Mouse (Mus musculus) small intestine, adult 2 months (tissue): Measurements from ENCODE around the gene Ppp2r5e. TPM values are rescaled to one million over a fixed set of nuclear protein-coding genes. Genes with fewer than 3 reads are reported as not detected.
A peak's percentile ranks its signal among the peaks of the same experiment; 100 is the strongest.

Experiments used
- H3K27ac ChIP-seq: fragments of 200-500 bp; 2 replicates; pipeline ENCODE4 v1.5.1; 2012; ENCODE audit warnings: low read depth, low read length, control low read depth, inconsistent platforms; ENCODE audit not compliant: insufficient read depth
- H3K27me3 ChIP-seq: fragments of 200-500 bp; 2 replicates; pipeline ENCODE4 v1.6.1; 2012; ENCODE audit warnings: mild to moderate bottlenecking, moderate library complexity, low read length, inconsistent platforms; ENCODE audit not compliant: control insufficient read depth, insufficient read depth
- H3K36me3 ChIP-seq: fragments of 200-500 bp; 2 replicates; pipeline ENCODE4 v1.6.1; 2012; ENCODE audit warnings: mild to moderate bottlenecking, low read length, control low read depth, inconsistent platforms; ENCODE audit not compliant: control insufficient read depth, insufficient read depth
- H3K4me1 ChIP-seq: fragments of 200-500 bp; 2 replicates; pipeline ENCODE4 v1.6.1; 2012; ENCODE audit warnings: low read length, inconsistent platforms, mixed read lengths; ENCODE audit not compliant: control insufficient read depth, insufficient read depth, insufficient read length
- H3K4me3 ChIP-seq: fragments of 200-500 bp; 2 replicates; pipeline ENCODE4 v1.5.1; 2012; ENCODE audit warnings: low read depth, mild to moderate bottlenecking, control low read depth, inconsistent platforms, low read length, moderate library complexity
- CTCF ChIP-seq: fragments of 200-500 bp; IDR thresholded peaks from 2 replicates; pipeline ENCODE4 v1.5.1; 2012; ENCODE audit warnings: low read depth, mild to moderate bottlenecking, control low read depth, inconsistent platforms, low read length, moderate library complexity, mixed read lengths; ENCODE audit not compliant: insufficient replicate concordance, insufficient read length; ENCODE audit errors: extremely low read depth
- POLR2A ChIP-seq: fragments of 200-500 bp; IDR thresholded peaks from 2 replicates; pipeline ENCODE4 v1.6.1; 2012; ENCODE audit warnings: low read depth, mild to moderate bottlenecking, control low read depth, inconsistent platforms, low read length, moderate library complexity
- whole genome bisulfite sequencing: fragments of 180-500 bp; shearing (Covaris S2); methylation state at CpG from one replicate; pipeline ENCODE4 v1.1.7; 2018; 5-methylcytosine and 5-hydroxymethylcytosine counted together
- polyA plus RNA-seq: library from polyadenylated mRNA; depleted of rRNA; stranded (reverse); fragments of >200 nt; gene quantifications from 2 replicates; pipeline ENCODE4 v1.2.3, GENCODE M21; 2012

Ppp2r5e gene
- polyA plus RNA-seq, 1 experiment, result 14.2 TPM

DNA sequence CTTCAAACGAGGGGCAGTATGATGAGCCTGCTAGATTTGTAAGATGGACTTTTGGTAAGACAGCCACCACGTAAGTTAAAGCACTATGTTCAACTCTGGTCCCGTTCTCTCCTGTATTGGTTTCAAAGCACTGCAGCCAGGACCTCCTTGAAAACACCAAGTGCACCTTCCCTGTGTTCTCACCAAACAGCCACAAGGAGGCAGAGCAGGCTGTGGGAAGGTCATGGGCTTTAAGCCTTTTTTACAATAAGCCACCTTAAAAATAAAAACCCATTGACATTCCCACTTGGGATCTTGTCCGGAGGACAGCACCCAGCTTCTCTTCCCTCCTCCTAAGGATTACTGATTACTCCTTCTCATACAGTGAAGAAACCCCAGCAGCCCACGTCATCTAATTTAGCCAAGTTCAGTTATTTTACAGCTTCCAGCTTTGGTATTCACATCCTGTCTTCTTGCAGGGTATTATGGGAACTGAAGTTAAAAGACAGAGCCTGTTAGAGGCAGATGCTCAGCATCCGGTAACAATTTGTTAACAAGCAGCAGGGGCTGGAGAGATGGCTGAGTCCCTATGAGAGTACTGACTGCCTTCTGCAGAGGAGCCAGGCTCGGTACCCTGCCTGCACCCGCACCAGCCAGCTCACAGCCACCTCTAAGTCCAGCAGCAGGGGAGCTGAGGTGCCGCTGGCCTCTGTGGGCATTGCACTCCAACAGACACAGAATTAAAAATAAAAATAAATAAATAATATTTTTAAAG, 131.9 kb downstream of the Ppp2r5e start:
- no peaks in the 10 kb centered on the region; the same call in 1 of the 2 replicates for H3K4me1 ChIP-seq
- H3K27me3 ChIP-seq, result no peaks in the 10 kb centered on the region
- TF ChIP-seq POLR2A (no peak), CTCF (peak; percentile 59; the same call in 1 of the 2 replicates)
- H3K36me3 ChIP-seq, result peaks cover 39% of the 10 kb centered on the region
- WGBS, result 84% methylated on average over 9 of the region's 9 CpGs
- H3K27ac ChIP-seq, result no peak overlapping the region
- no peak overlapping the region for H3K4me3 ChIP-seq

DNA sequence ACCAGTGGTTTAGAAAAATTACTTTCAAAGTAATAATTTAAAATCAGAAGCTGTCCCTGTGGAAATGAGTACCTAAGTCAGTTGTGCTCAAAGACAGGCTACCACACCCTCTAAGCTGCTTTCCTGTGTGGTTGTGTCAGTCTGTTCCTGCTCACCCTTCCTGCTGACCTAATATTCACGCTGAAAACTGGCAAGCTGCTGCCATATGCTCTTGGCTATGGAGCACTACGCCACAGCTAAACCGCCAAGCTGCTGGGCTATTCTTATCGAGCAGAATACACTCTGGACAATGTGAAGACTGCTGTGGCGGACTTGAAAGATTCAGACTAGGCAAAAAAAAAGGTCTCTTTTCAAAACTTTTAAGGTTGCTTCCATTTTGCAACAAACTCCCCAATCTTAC, 135.5 kb downstream of the Ppp2r5e start:
- no peak overlapping the region for H3K4me3 ChIP-seq
- H3K4me1 ChIP-seq, result peaks cover 4% of the 10 kb centered on the region; the same call in 1 of the 2 replicates
- no peak overlapping the region for H3K27ac ChIP-seq
- 86% methylated on average over 5 of the region's 5 CpGs for WGBS
- no peak for TF ChIP-seq CTCF
- TF ChIP-seq POLR2A, result no peak
- no peaks in the 10 kb centered on the region for H3K27me3 ChIP-seq
- peaks cover 47% of the 10 kb centered on the region for H3K36me3 ChIP-seq

DNA sequence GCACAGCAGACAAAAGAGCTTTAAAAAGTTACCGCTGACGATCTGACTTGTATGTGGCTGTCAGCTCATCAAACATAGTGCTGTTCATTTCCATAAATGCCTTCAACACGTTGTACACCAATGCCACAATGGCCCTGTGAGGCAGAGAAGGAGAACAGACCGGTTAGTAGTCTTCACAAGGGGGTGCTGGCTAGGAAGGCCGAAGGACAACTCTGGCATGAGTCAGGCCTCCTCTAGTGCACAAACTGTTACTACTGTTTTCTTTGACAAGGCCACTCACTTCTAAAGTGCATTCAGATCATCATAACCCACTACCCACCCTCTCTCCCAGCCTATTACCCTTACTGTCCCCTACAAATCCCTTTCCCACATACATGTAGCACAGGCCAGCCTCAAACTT, 136.4 kb downstream of the Ppp2r5e start:
- TF ChIP-seq CTCF, result no peak
- TF ChIP-seq POLR2A, result no peak
- H3K4me3 ChIP-seq, result no peak overlapping the region
- no peaks in the 10 kb centered on the region for H3K27me3 ChIP-seq
- H3K27ac ChIP-seq, result no peak overlapping the region
- peaks cover 45% of the 10 kb centered on the region for H3K36me3 ChIP-seq
- 88% methylated on average over 5 of the region's 5 CpGs for WGBS
- peaks cover 4% of the 10 kb centered on the region; the same call in 1 of the 2 replicates for H3K4me1 ChIP-seq

DNA sequence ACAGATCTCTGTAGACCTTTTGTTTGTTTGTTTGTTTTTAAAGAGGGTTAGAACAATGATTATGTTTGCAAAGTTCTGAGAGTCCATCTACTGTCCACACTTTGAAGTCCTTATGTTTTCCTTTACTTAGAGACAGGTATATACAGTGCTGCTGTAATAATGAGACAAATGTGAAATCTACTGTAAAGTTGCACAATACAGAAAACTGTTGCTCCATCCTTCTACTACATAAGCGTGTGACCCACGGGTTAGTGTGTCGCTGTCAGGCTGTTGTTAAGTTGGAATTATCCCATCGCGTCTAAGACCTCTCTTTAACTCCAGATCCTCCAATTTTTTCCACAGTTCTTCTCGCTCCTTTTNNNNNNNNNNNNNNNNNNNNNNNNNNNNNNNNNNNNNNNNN, 142.6 kb downstream of the Ppp2r5e start:
- no peaks in the 10 kb centered on the region for H3K27me3 ChIP-seq
- peaks cover 2% of the 10 kb centered on the region; the same call in 1 of the 2 replicates for H3K4me1 ChIP-seq
- H3K36me3 ChIP-seq, result peaks cover 29% of the 10 kb centered on the region
- WGBS, result 90% methylated on average over 6 of the region's 6 CpGs
- H3K4me3 ChIP-seq, result no peak overlapping the region
- TF ChIP-seq POLR2A (no peak), CTCF (no peak)
- H3K27ac ChIP-seq, result no peak overlapping the region

DNA sequence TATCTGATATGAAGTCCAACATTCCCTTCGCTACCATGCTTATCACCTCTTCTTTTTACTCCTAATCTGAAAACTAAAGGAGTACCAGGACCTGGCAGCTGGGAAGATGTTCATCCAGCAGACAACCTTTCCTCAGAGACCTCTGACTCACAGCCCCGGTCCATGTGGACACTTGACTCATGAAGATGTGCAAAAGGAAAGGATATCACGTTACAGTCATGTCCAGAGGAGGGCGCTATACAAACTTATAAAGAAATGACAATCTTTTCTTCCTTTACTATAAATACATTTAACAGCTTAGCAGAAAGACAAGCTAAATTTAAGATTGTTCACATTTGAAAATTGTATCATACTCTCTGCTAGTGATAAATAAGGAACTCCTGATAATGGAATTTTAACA, 143.0 kb downstream of the Ppp2r5e start:
- H3K36me3 ChIP-seq, result peaks cover 29% of the 10 kb centered on the region
- H3K4me1 ChIP-seq, result no peaks in the 10 kb centered on the region
- WGBS, result 83% methylated on average over 4 of the region's 4 CpGs
- 0 out of 2 replicates have a peak, but pooled peaks have one; percentile 3 for TF ChIP-seq CTCF
- TF ChIP-seq POLR2A, result no peak
- no peaks in the 10 kb centered on the region for H3K27me3 ChIP-seq
- H3K4me3 ChIP-seq, result no peak overlapping the region
- no peak overlapping the region for H3K27ac ChIP-seq

DNA sequence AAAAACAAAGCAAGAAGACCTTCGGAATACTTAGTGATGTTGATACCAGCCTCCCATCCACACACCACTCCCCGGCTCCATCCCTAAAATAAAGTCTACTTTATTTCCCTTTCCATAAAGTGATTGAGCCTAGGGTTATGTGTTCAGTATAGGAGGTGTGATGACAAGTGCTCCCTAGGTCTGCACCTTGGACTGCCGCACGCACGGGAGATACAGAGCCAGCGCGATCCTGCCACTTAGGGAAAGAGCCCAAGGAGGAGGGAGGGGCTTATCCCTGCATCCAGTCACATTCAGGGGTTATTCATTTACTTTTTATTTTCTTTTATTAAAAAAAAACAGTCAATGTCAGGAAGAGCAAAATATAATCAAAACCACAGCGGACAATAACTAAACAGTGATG, 145.5 kb downstream of the Ppp2r5e start:
- no peaks in the 10 kb centered on the region for H3K4me1 ChIP-seq
- H3K4me3 ChIP-seq, result no peak overlapping the region
- peaks cover 25% of the 10 kb centered on the region for H3K36me3 ChIP-seq
- TF ChIP-seq POLR2A (no peak), CTCF (no peak)
- no peaks in the 10 kb centered on the region for H3K27me3 ChIP-seq
- 88% methylated on average over 8 of the region's 8 CpGs for WGBS
- no peak overlapping the region for H3K27ac ChIP-seq

DNA sequence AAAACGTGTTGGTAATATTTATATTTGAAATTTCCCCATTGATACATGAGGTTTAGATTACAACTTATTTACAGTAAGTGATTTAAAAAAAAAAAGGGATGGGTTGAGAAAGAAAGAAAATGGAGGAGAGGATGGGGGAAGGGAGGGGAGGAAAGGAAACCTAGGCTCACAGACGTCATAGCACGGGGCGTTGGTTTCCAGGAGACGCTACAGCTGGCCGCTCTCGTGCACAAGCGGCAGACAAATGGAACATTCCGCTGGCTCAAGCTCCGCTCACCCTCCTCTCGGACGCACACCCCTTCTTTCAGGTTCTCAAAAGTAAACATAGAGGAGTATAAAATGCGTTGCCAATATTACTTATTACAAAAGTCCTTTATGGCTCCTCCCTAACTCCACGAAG, 146.0 kb downstream of the Ppp2r5e start:
- Histone ChIP-seq H3K27ac (no peak overlapping the region), H3K4me1 (no peaks in the 10 kb centered on the region), H3K36me3 (peaks cover 25% of the 10 kb centered on the region), H3K4me3 (no peak overlapping the region), H3K27me3 (no peaks in the 10 kb centered on the region)
- no peak for TF ChIP-seq POLR2A
- no peak for TF ChIP-seq CTCF
- 59% methylated on average over 14 of the region's 14 CpGs for WGBS

DNA sequence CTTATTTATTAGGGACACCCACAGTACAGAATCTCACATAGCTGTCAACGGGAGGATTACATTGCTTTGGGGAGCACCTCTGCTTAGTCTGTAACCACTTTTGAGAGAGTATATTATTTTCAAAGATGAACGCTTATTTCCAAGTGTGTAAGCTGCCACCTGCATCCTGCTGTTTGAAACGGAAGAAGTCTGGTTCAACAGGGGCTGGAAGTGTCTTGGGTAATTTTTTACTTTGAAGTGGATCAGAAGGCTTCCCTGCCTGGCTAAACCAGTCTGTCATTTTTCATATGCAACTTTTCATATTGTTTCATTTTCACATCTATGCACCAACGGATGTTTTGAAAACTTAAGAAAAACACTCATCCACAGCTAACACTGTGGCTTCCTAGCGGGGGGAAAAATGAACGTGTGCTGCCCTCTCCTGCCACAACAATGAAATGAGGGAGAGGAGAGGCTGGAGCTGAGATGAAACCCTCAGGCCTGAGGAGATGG, 146.5 kb downstream of the Ppp2r5e start:
- Histone ChIP-seq H3K36me3 (peaks cover 24% of the 10 kb centered on the region), H3K4me3 (no peak overlapping the region), H3K27me3 (no peaks in the 10 kb centered on the region), H3K4me1 (no peaks in the 10 kb centered on the region), H3K27ac (no peak overlapping the region)
- 67% methylated on average over 6 of the region's 6 CpGs for WGBS
- no peak for TF ChIP-seq CTCF
- no peak for TF ChIP-seq POLR2A
